Mouse (Mus musculus): ENCODE results near the gene Gm43518. TPM values are rescaled to one million over a fixed set of nuclear protein-coding genes. Genes with fewer than 3 reads are reported as not detected.

The Gm43518 gene
- polyA plus RNA-seq, 3 experiments from 2014 or later = 4.9 to 5.1 TPM; not detected in 1

GRCm38 (mm10) chr5:123933957-123934591, 6.9 kb downstream of the Gm43518 start:
- no peak for ATAC-seq

GRCm38 (mm10) chr5:123935931-123936330, 8.7 kb downstream of the Gm43518 start:
- ATAC-seq = no peak

GRCm38 (mm10) chr5:123938479-123938878, 11.3 kb downstream of the Gm43518 start:
- no peak for ATAC-seq

DNA sequence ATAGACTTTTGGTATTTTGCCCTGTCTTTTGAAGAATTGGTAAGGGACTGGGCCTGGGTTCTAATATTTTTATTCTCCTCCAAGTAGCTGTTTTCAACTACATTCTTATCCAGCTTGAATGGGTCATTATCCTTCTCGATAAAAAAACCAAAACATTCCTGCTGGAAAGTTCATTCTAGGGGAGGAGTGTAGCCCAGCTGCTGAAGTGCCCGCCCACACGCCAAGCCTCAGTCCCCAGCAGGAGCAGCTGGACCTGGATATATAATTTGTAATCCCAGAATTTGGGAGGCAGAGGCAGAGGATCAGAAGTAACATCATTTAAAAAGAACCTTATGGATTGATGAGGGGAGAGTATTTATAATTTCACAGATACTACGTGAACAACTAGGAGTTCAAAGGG, 19.3 kb downstream of the Gm43518 start:
- ATAC-seq = no peak

DNA sequence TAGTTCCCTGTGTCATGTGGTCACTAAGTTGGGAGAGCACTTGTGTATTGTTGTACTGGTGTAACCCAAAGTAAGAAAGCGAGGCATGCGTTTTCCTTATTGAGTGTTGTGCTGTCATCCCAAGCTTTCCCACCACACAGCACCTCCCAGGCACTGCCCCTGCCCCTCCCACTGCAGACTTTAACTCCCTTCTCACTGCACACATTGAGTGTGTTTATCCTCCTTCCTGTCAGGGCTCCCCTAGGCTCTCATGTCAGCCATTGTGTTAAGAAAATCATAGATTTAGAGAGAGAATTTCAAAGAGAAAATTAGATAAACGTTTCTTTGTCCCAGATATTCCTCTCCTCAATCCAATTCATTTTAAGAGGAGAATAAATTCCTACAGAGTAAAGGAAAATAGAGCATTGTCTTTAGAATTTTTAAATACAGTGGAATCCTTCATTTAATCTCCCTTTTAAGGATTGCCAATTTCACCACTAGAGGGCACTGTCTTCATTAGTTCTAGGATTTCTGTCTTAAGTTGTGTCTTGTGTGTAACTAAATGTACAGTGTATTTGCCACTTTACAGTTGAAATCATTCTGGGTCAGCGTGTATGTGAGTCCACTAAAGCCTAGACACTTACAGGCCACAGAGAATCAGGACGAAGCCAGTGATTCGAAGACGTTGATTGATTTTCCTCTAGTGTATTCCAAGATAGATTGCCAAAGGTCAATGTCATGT, 20.0 kb downstream of the Gm43518 start:
- ATAC-seq = no peak

- ATAC-seq = no peak
These were observed 25.3 kb downstream of the Gm43518 start for GRCm38 (mm10) chr5:123952365-123953045.

GRCm38 (mm10) chr5:123957213-123957612, 30.0 kb downstream of the Gm43518 start:
- ATAC-seq = no peak

GRCm38 (mm10) chr5:123959018-123959417, 31.8 kb downstream of the Gm43518 start:
- ATAC-seq = no peak

DNA sequence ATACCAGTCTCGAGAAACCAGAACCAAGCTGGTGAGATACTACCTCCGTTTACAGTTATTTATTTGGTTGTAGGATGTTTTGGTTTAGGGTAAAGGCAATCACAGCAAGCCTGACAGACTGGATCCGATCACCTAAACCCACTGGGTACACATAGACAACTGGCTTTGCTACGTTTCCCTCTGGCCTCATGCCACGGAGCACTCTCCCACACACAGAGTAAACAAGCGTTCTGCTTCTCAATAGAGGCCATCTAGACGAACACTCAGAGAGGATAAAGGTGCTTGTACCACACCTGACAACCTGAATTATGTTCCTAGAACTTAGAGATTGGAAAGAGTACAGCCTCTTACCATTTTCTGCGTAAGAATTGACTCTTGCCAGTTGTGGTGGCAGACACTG, 32.9 kb downstream of the Gm43518 start:
- no peak for ATAC-seq

- no peak for ATAC-seq
These were observed 33.8 kb downstream of the Gm43518 start for GRCm38 (mm10) chr5:123961046-123961445.

DNA sequence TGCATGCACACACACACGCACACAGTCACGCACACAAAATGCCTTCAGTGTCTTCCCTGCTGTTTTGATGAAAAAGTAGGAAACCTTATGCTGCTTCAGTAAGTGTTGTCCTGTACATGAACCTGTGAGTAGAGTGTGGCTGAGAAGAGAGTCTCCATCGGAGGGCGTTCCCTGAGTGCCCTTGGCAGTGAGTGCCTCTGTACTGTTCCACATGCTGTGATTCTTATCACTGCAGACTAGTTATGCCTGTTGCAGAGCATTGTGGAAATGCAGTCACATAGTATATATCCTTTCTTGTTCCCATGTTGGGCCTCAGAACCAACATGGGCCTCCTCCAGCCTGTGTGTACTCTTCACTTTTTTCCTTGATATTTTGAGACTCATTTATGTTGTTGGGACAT, 37.0 kb downstream of the Gm43518 start:
- ATAC-seq = no peak

DNA sequence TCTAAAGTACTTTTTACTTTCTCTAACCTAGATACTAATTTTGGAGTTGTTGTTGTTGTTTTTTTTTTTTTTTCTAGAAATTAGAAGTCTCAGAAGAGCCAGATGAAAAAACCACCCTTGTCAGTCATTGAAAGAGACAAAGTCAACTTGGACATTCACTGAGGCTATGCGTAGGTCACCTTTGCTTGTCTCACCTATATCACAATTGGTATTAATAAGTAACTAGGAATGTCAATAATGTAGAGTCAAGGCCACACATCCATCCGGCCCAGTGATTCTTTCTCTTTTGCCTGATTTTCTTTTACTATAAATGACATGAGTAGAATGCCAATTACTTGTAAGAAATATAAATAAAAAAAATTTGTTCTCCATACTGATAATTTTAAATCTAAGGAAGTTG, 39.5 kb downstream of the Gm43518 start:
- no peak for ATAC-seq

DNA sequence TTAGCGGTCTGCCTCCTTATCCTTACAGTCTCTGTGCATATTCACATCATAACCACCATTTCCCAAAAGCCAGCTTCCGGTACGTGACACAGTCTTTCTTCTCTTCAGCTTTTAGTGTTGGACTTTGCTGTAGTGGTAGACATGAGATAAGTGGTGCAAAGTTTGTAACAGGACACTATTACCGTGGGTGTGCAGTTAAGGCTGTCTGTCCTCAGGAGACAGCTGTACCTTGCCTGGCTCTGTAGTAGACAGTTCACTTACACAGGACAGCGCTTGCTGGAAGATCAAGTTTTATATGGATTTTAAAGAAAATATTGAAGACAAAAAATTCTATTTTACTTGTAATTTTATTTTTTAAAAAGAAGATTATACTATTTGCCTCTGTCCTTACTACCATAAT, 41.2 kb downstream of the Gm43518 start:
- no peak for ATAC-seq

- no peak for ATAC-seq
These were observed 42.0 kb downstream of the Gm43518 start for GRCm38 (mm10) chr5:123969216-123969615.

DNA sequence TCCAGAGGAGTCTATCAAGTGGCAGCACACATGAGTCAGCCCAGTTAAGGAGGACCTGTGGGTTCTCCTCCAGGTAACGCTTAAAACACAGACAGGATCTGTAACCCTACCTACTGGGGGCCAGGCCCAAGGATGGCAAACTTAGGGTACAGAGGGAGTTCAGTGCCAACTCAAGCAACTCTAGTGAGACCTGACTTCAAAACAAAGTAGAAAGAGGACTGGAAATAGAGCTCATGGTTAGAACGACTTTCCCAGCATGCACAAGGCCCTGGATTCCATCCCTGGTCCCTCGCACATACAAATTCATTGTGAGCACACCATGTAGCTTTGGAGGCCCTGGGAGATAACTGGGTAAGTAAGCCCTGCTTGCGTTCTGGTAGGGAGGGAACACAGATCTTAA, 43.4 kb downstream of the Gm43518 start:
- no peak for ATAC-seq

- ATAC-seq = no peak
These were observed 45.2 kb downstream of the Gm43518 start for GRCm38 (mm10) chr5:123972453-123972852.

- peak; percentile 51 for ATAC-seq
These were observed 46.3 kb downstream of the Gm43518 start, which contains the start of gene Hip1r for GRCm38 (mm10) chr5:123973299-123974178. Gene Hip1r (plus strand): TSS chr5:123973628.

GRCm38 (mm10) chr5:123974179-123974485, 46.9 kb downstream of the Gm43518 start:
- ATAC-seq = no peak

GRCm38 (mm10) chr5:123974616-123975111, 47.4 kb downstream of the Gm43518 start:
- ATAC-seq = peak; percentile 65

GRCm38 (mm10) chr5:123975668-123976180, 48.5 kb downstream of the Gm43518 start:
- no peak for ATAC-seq

GRCm38 (mm10) chr5:123977231-123977630, 50.0 kb downstream of the Gm43518 start:
- no peak for ATAC-seq

GRCm38 (mm10) chr5:123978131-123978530, 50.9 kb downstream of the Gm43518 start:
- no peak for ATAC-seq
